In the genomic region with DNA sequence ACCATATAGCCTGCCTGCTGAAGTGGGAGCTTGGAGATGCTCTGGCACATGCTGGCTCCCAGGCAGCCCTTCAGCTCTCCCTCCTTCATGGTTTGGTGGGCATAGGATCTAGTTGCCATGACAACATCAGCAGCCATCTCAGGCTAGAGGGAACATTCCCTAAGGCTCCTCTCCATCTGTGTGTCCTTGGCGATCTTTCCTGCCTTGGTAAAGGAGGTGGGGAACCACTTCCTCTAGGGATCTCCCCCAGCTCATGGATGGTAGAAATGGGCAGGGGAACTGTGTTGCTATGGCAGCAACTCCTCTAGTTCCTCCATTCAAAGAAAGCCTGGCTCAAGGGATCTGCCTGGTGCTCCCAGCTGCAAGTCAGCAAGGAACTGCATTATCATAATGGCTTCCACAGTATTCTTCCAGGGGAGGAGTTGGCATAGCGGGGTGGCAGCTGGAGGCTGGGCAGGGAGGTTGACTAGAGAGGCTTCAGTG, we compare ENCODE assay signal across 10 mouse cellular contexts.
A peak's percentile ranks its signal among the peaks of the same experiment; 100 is the strongest.
DNase-seq lines count a peak whose midpoint lies in the region; ATAC-seq lines count a peak whose summit lies in the region.
"Had no signal": no experiment of that assay in that cellular context is flagged by ENCODE, and none has a peak within 500 bp of the region (broad histone marks: within the 10 kb centered on the region; RNA-seq: fewer than 3 reads in every experiment).

No protein-coding gene starts in this region.

- no peaks in the 10 kb centered on the region for H3K27me3 ChIP-seq in hindbrain, embryonic 12.5 days
- H3K27me3 ChIP-seq in midbrain, embryonic 14.5 days (ENCODE audit: control insufficient read depth, insufficient read depth, low read length) = no peaks in the 10 kb centered on the region
- H3K27me3 ChIP-seq: lung, embryonic 15.5 days had no signal

- H3K9ac ChIP-seq in hindbrain, embryonic 12.5 days = no peak overlapping the region
- H3K9ac ChIP-seq in midbrain, embryonic 14.5 days (replicated peaks; ENCODE audit: low read length) = no peak overlapping the region
- H3K9ac ChIP-seq: lung, embryonic 15.5 days had no signal

- DNase-seq in left cerebral cortex, postnatal 25 days (ENCODE audit: low spot score in 2 of 2) = peak; percentile 38 to 60
- DNase-seq in left cerebral cortex, adult 11 months (ENCODE audit: low spot score) = no peak
- DNase-seq in midbrain, embryonic 14.5 days = peak; percentile 69
- peak; percentile 33 for DNase-seq in right cerebral cortex, postnatal 4 days
- DNase-seq in heart, postnatal 10 days = no peak
- DNase-seq in ovary, adult 18-20 months (ENCODE audit: low spot score) = no peak
- DNase-seq in urinary bladder, adult 2 months (ENCODE audit: low spot score) = no peak
- DNase-seq: cerebellum, adult 18-20 months had no signal

- peak overlapping the region; percentile 53; the same call in 1 of the 2 replicates for H3K27ac ChIP-seq in hindbrain, embryonic 12.5 days
- H3K27ac ChIP-seq in midbrain, embryonic 14.5 days (replicated peaks; ENCODE audit: low read depth, low read length) = peak overlapping the region; percentile 34
- H3K27ac ChIP-seq: lung, embryonic 15.5 days had no signal

- ATAC-seq in hindbrain, embryonic 12.5 days (ENCODE audit: low FRiP score) = peak; percentile 90
- peak; percentile 74 for ATAC-seq in midbrain, embryonic 14.5 days (ENCODE audit: low FRiP score, low TSS enrichment)

- no peaks in the 10 kb centered on the region for H3K36me3 ChIP-seq in hindbrain, embryonic 12.5 days
- H3K36me3 ChIP-seq in midbrain, embryonic 14.5 days (ENCODE audit: control insufficient read depth, insufficient read depth, low read length) = no peaks in the 10 kb centered on the region
- H3K36me3 ChIP-seq: lung, embryonic 15.5 days had no signal

- H3K4me1 ChIP-seq in hindbrain, embryonic 12.5 days = peaks cover 6% of the 10 kb centered on the region
- peaks cover 8% of the 10 kb centered on the region for H3K4me1 ChIP-seq in midbrain, embryonic 14.5 days (ENCODE audit: control insufficient read depth, insufficient read depth, low read length)
- H3K4me1 ChIP-seq: lung, embryonic 15.5 days had no signal

- 23% methylated on average over 2 of the region's 2 CpGs for WGBS in hindbrain, embryonic 12.5 days
- WGBS in midbrain, embryonic 14.5 days = 12% methylated on average over 2 of the region's 2 CpGs

- intact Hi-C loops in left cerebral cortex, postnatal 25 days (cut with DNase I) = no loop called here
- intact Hi-C loops in heart, postnatal 10 days (cut with DNase I) = no loop called here

- no peak overlapping the region for H3K4me3 ChIP-seq in hindbrain, embryonic 12.5 days
- H3K4me3 ChIP-seq in midbrain, embryonic 14.5 days (replicated peaks; ENCODE audit: low read depth, low read length) = no peak overlapping the region
- H3K4me3 ChIP-seq: lung, embryonic 15.5 days had no signal

- H3K4me2 ChIP-seq in hindbrain, embryonic 12.5 days (replicated peaks) = no peak overlapping the region
- H3K4me2 ChIP-seq in midbrain, embryonic 14.5 days (ENCODE audit: low read length) = no peak overlapping the region
- H3K4me2 ChIP-seq: lung, embryonic 15.5 days had no signal

- H3K9me3 ChIP-seq in hindbrain, embryonic 12.5 days (replicated peaks) = no peaks in the 10 kb centered on the region
- no peaks in the 10 kb centered on the region for H3K9me3 ChIP-seq in midbrain, embryonic 14.5 days (ENCODE audit: control insufficient read depth, low read length)
- H3K9me3 ChIP-seq: lung, embryonic 15.5 days had no signal

Comparison
In these comparisons a context has a peak if more than half of its experiments do, and no peak if none do; other contexts are left out.
1. DNase-seq: peak in left cerebral cortex, postnatal 25 days (2 of 2), midbrain, embryonic 14.5 days (single experiment) and right cerebral cortex, postnatal 4 days (single experiment); none in left cerebral cortex, adult 11 months (single experiment), heart, postnatal 10 days (0 of 2), ovary, adult 18-20 months (single experiment) and urinary bladder, adult 2 months (single experiment).